Mouse (Mus musculus) left cerebral cortex, adult 11 months (tissue): Measurements from ENCODE around the gene Ptrh1.

Source experiments
- DNase-seq: peaks from one replicate; pipeline ENCODE4 v3.0.0; 2022; ENCODE audit warnings: low spot score

The Ptrh1 gene

DNA sequence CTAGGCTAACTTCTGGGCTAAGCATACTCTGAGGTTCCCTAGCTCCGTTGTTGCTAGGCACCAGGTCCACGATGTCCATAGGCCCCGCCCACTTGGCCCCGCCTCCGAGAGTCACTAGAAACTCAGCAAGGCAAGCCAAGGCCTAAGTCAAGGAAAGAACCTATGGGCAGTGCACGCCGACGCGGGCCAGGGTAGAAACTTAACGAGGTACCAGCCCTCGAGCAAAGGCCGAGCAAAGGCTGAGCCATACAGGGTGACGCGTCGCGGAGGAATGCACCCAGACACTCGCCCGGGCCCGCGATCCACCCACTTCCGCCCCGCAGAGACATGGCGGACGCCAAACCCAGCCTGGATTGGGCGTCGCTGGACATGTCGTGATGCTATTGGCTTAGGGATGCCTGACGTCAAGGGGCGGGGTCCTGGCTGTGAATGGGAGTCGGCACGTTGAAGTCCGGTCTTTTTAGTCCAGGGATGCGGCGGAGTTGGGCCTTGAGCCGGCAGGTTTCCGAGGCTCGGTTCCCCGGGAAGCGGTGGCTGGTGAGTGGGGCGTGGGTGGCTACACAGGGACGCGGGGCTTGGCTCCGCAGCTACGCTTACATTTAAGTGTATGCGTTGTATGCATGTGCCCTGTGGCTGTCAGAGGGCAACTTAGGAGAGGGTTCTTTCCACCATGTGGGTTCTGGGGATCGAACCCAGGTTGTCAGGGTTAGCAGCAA lies at the start of gene Ptrh1, which contains the start of gene Ttc16:
TSS of gene Ptrh1 (plus strand) at position 428 of the 716 bp plus-strand sequence.
TSS of gene Ttc16 (minus strand) at position 275 of the 716 bp plus-strand sequence.
- peak; percentile 95 for DNase-seq

DNA sequence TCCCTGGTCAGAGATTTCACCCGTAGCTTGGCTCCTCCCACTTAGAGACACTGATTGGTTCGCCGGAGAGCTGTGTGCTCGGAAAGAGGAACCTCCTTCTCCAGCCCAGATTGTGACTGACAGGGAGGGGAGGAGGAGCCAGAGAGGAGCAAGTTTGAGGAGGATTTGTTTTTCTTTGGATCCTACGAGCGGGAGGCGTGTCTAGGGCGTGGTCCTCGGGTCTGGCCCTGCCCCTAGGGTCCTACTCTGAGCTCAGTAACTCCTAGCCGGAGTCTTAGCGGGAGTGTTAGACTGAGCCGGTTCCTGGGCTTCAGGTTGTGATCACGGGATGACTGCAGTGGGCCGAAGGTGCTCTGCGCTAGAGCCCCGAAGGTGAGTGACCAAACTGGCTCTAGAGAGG lies 48.2 kb upstream of the Ptrh1 start:
- peak; percentile 75 for DNase-seq

DNA sequence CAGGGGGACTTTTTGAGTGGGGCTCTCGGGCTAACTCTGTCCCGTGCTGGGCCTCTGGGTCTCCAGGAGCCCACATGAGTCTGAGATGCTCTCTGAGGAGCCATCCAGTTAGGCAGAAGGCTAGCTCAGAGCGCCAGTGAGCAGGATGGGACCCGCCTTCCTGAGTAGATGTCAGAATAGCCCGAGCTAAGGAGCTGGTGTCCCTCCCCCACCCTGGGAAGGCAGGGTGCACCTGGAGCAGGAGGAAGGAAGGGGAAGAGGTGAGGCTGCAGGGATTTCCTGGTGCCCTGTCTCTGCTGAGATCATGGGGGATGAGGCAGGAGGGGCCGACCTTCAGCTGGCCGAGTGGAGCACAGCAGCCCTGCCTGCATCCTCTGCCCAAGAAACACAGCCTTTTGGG lies 47.1 kb upstream of the Ptrh1 start:
- no peak for DNase-seq

DNA sequence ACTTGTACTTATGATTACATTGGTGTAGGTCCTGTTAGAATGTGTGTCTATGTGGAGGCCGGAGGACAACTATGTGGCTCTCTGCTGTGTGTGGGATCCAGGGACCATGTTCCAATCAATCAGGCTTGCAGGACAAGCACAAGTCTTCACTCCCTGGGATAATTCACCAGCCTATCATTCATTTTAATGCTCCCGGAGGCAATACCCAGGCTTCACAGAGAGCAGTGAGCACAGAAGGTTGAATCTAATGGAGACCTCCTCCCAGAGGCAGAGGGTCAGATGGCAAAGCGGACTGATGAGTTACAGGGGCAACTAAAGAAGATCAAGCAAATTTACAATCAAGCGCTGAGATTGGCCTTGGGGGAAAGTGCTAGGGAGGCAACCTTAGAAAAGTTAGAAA lies 46.0 kb upstream of the Ptrh1 start:
- no peak for DNase-seq

DNA sequence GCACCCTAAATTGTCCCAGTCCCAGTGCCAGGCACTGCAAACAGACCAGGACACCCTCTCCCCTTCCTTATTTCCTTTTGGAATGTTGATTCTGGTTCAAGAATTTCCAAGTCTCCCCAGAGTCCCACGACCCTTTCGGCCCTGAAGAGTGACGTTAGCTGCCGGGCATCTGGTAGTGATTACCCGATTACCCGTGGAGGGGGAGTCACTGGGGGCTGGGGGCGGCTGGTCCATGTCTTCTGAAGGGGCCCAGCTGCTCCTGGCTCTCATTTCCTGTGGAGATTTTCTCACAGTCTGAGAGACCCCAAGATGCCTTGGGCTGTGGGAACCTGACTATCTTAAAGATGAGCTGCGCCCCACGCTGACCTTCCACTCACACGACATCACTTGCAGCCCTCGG lies 44.7 kb upstream of the Ptrh1 start:
- no peak for DNase-seq

DNA sequence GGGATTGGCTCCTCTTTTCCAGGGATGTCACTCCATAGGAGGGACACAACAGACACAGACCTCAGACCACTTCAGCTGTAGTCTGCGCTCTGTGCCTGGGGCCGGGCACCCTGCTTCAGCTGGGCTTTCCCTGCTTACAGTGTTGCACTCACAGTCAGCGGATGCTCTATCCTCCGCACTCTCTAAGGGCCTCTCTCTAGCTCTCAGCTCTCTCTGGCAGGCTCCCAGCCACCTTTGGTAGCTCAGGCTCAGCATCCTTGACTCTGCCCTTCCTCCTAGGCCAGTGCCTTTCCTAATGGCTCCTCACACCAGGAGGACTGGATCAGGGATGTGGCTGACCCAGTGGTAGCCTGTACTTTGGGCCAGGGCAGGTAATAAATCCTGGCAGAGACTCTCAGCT lies 43.7 kb upstream of the Ptrh1 start:
- DNase-seq: no peak

DNA sequence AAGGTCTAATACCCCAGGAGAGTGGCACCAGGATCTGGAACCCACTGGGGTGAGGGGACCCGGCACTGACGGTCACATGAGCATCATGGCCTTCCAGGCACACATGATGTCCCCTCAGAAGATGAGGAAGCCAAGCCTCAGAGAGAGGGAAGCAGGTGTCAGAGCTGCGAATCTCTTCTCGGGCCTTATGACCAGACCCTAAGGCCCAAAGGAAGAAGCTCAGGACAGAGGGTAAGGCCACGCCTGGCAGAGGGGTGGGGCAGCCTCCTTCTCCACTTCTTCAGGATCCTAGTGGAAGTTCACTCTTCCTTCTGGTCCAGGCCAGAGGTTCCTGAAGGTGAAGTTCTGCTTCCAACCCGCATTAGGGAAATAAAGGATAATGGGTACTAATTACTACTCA lies 42.9 kb upstream of the Ptrh1 start:
- no peak for DNase-seq

DNA sequence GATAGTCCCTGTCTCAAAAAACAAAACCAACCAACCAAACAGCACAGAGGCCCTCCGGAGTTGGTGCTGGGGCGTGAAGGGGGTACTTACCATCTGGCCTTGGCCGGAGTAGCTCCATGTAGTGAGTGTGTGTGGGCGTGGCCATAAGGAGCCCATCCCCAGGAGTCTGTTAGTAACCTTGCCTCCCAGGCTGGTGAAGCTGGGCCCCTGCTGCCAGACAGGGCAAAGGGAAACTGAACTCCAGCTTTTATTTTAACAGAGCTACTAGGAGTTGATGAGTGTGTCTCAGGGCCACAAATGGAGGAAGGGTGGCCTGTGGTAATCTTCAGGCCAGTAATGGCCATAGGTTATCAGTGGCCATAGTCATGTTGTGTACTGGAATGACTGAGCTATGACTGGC lies 41.1 kb upstream of the Ptrh1 start:
- no peak for DNase-seq

DNA sequence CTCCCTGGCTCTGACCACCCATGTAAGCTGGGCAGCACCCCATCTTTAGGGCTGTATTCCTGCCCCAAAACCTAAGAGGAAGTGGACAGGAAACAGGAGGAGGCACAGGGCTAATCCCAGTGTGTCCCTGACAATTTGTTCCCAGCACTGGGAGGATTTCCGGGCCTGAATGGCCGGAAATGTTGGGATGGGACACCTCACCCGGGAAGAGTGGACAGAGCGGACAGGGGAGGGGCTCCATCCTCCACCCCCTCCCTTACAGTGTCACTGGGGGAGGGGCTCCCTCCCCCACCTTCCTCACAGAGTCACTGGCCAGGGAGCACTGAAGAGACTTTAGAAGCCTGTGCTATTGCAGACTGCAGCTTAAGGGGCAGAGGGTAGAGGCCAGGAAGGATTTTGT lies 40.7 kb upstream of the Ptrh1 start:
- DNase-seq: no peak

DNA sequence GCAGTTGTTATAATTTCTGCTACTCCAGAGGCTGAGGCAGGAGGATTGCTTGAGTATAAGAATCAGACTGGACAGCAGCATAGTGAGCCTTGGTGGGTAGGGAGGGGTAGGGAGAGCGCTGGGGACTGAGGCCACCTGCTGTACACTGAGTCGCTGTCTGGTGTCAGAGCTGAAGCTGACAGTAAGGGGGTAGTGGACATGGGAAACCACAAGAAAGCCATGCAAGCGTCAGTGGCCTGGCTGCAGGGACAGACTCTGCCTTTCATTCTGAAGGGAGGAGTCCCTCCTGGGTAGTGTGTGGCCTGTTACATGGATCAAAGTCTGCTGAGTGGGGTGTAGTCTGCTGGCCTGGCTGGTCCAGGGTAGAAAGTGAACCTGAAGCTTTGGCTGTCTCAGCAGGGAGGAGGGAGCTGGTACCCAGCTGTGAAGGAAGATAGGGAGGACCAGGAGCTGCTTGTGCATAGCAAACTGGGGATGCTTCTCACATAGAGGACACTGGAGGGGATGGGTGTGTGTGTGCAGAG lies 39.2 kb upstream of the Ptrh1 start:
- no peak for DNase-seq

DNA sequence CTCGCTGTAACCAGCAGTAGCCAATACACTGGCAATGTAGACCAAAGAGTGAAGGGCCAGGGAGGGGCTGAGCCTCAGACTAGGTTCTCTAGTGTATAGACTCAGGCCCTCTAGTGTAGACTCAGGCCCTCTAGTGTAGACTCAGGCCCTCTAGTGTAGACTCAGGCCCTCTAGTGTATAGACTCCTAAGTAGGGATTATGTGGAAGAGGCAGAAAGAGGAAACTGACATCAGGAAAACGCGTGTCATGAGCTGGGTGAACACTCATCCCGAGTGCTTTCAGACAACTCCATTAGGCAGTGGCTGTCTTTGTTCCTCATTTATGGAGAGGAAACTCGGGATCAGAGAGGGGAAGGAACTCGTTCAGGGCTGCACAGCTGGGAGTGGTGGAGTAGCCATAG lies 38.6 kb upstream of the Ptrh1 start:
- no peak for DNase-seq

DNA sequence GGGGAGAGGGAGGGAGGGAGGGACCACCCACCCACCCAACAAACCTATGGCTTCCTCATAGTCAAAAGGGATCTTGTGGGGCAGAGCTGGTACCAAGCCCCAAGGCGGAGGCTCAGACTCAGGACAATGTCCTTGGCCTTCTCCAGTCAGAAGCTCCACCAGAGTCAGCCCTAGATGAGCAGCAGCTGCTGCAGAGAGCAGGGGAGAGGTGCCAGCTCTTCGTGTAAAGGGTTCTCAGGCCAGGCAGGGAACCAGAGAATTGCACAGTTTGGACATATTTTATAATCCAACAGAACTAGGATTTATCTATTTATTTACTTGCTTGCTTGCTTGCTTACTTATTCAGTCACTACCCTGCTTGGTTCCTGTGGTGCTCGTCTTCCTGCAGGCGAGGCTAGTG lies 36.3 kb upstream of the Ptrh1 start:
- no peak for DNase-seq

DNA sequence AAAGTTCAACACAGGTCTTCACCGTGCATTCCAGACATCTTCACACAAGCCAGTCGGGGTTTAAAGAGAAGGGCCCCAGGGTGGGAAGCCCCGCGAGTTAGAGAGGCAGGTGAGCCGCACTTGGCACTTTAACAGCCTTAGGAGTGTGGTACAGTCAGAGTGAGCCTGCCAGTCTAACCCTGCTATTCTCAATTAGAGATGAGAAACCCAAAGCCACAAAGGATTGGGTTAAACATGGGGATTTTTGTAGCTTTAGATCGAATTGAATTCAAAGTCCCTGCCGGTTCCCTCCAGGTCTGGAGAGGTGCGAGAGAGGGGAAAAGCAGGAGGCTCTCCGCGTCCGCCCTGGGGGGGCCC lies 34.7 kb upstream of the Ptrh1 start, which contains the start of gene 6330409D20Rik:
TSS of gene 6330409D20Rik (minus strand) at position 101 of the 357 bp plus-strand sequence.
- no peak for DNase-seq

DNA sequence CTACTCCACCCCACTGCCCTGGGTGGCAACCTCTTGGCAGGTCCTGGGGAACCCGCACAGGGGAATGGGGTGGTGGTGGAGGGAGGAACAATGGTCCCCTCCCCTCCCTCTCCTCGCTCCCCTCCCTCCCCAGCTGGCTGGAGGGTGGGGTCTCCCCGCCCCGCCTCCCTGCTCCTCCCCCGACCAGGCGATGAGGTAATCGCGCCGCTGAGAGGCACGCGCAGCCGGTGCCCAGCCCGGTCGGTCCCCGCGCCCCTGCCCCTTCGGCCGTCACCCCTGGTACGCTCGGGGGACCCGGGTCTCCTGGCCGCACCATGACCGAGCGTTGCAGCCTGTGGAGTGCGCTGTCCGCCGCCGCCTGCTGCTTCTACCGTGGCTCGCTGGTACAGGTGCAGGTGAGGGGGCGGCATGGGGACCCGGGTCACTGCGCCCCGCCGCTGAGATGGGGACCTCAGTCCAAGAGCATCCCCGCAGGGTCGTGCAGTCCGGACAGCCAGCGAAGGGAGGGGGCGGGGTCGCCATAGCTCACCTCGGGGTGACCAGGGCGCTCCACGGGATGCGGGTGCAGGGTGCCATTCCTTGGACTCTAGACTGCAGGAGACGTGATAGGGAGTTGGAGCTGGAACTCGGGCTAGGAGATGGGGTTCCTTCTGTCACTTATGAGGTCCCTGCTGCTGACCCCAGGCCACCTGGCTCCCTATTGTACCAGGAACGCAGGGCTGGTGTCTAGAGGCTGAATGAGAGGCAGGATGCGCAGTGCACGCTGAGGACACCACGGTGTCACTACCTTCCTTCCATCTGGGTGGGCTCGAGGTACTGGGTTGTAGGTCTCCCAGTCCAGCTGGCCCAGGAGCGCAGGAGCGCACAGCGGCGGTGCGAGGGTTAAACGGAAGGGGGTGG lies 34.1 kb upstream of the Ptrh1 start:
- no peak for DNase-seq

DNA sequence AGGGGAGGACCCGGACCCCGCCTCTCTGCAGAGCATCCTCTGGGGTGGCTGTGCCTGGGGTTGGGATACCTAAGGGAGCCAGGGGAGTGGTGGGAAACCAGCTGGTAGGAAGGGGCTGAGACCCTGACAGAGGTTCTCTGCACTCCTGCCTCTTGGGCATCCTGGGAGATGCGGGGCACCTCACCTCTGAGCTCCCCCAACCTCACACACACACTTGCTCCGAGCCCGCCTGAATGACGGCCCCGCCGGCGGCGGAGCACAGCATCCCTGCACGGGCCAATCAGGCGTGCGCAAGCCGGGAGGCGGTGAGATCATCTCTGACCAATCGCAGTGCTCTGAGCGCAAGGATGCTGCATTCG lies 33.4 kb upstream of the Ptrh1 start:
- DNase-seq: peak; percentile 79

DNA sequence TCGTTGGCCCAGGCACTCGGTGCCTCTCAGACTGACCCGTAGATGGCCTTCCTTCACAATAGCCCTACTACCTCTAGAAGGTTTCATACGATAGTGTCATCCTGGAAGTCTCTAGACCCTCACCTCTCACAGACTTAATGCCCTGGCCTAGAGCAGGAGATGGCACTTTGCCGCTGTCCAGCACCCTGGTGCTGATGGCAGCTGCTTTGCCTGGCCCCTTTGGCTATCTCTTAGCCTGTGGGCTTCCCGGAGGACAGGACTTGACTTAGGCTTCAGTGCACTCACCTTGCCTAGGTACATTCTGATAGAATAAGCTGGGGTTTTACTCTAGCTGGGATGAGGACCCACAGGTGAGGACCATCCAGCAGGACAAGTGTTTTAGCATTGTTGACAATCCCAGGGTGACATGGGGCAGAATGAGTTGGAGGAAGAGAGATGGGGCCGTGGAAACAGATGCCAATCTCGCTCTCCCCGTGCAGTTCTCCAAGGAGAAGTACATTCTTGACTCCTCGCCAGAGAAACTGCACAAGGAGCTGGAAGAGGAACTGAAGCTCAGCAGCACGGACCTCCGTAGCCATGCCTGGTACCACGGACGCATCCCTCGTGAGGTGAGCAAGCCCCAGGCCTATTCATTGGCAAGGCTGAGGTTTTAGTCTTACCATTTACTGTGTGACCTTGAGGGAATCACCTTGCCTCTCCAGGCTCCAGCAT lies 31.2 kb upstream of the Ptrh1 start:
- DNase-seq: no peak

DNA sequence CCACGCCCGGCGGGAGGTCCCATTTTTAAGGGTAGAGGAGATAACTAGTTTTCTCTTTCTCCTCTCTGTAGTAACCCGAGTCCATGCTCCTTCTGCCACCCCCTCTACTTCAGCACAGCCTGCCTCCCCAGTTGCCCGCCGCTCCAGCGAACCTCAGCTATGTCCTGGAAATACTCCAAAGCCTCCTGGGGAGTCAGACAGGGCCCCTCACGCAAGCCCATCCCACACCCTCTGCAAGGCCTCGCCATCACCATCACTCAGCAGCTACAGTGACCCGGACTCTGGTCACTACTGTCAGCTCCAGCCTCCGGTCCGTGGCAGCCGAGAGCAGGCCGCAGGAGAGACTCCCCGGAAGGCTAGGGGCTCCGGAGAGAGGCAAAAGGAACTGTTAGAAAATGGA lies 26.5 kb upstream of the Ptrh1 start:
- no peak for DNase-seq

DNA sequence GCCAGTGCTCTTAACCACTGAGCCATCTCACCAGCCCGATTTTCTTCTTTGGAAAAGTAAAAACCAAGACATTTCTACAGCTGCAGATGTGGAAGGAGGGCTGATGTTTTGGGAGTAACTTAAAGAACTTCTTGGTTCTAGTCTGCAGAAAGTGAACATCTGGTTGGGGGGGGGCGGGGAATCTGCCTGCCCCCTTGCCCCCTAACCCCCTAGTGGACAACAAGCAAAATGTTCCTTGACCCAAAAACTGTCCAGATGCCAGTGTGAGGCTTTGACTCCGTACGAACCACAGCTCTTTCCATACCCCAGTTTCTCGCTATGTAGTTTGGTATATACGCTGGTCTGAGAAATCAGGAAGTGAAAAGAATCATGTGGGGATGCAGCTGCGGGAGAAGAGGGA lies 25.4 kb upstream of the Ptrh1 start:
- no peak for DNase-seq

DNA sequence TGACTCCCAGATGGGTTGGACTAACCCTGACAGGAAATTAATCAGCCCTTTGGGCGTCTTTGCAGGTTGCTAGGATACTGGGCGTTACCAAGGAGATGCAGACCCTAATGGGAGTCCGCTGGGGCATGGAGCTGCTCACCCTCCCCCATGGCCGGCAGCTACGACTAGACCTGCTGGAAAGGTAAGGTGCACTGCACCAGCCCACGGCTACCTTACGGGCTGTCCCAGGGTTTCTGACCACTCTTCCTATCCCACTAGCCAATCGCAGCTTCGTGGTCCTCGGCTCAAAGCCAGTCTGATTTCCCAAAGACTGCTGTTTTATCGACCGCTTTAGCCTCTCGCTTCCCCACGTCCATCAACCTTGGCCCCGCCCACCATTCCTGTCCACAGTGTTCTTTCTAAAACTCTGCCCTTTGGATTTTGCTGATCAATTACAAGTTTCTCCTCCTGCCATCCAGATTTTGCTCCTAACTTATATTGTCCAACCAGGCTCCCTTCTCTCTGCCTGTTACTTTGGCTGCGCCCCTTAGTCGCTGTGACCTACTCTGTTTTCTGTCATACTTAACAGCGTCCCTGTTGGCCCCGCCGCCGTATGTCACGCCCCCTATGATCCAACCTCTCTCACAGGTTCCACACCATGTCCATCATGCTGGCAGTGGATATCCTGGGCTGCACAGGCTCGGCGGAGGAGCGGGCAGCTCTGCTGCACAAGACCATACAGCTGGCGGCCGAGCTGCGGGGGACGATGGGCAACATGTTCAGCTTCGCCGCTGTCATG lies 24.5 kb upstream of the Ptrh1 start:
- no peak for DNase-seq

DNA sequence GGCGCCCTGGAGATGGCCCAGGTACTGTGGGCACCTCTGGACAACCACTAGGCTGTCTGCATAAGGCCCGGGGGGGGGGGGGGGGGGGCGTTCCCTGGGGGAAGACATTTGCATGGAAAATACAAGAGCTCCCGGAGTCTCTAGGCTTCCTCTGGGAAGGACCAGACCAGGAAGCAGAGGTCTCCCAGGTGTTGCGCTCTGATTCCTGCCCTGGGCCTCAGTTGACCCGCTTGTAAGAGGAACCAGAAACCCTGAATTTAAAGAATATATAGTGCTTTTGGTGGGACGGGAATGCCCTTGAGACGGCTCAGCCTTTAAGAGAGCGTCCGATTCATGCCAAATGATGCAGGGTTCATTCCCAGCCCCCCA lies 23.9 kb upstream of the Ptrh1 start:
- no peak for DNase-seq

DNA sequence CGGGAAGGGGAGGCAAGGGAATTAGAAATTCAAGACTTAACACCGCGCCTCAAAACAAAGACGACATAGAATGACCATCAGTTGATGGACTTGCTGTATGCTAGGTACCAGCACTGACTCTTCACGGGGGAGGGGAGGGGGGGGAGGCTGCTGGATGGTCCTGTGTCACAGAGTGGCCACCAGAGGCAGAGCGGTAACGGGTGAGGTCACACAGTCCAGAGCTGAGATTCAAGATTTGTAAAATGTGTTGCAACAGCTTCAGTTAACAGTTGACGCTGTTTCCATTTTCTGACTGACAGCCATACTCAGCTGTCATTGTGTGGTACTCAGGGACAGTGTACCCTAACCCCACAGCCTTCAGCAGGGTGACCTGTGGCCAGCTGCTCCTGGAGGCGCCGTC lies 23.4 kb upstream of the Ptrh1 start:
- DNase-seq: no peak

DNA sequence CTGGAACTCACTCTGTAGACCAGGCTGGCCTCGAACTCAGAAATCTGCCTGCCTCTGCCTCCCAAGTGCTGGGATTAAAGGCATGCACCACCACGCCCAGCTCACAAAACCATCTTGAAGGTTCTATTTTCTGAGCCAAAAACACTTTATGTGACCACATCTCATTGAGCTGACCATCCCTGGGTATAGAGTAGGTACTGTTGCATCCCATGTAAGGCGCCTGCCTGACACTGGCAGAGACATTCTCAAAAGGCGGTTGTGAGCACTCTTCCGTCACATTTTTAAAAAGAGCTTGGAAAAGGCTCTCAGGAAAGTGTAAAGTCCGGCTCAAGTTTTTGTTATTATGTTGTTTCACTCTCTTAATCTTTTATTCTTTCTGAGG lies 18.9 kb upstream of the Ptrh1 start:
- DNase-seq: no peak
